Mouse (Mus musculus): ENCODE measurements around the gene Shc4.

Shc4 gene

DNA sequence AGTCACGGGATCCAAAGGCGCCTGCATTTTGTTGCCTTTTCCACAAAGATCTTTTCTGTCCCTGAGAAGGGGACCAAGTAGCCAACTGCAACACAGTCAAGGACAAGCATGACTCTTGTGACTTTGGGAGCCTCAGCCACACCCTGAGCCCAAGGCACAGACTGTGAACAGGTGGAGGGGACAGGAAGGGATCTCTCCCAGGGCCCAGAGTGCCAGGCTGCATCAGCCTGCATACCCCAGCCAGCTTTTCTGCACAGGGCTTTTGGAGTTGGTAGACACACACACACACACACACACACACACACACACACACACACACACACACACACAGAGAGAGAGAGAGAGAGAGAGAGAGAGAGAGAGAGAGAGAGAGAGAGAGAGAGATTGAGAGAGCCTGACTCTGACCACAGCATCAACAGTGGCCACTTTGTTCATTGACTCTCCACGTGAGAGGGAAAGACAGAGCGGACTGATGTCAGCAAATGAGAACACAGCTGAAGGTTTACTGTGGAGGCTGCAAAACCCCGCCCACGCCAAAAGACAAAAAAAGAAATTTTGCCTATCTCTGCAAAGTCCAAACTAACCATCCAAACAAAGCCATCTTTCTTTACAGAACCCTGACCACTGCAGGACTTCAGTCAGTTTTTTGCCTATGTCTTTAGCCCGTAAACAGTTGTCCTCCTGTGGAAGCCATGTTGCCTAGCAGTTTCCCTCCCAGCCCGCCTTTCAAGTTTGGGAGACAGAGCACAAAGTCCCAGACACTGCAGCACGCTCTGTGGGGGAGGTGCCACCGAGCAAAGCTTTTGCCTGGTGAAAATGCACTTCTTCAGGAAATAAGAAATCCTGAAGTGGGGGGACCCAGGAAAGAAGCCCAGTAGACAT, 39.1 kb downstream of the Shc4 start:
- DNase-seq: no peak

DNA sequence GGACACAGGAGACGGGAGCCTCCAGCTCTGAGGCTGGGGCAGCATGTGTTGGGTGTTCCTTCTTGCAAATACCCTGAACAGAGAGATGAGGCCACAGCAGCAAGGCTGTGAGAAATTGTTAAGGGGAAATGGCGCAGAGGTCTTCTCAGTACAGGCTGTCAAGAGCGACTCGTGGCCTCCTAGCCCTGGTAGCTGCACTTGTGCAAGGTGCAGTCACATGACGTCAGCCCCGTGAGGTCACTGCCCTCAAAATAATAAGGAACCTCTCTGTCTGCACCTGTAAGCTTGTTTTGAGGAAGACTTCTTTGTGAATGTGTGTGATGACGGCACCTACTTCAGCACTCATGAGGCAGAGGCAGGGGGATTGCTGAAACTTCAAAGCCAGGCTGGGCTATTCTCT, 40.1 kb downstream of the Shc4 start:
- DNase-seq: no peak

DNA sequence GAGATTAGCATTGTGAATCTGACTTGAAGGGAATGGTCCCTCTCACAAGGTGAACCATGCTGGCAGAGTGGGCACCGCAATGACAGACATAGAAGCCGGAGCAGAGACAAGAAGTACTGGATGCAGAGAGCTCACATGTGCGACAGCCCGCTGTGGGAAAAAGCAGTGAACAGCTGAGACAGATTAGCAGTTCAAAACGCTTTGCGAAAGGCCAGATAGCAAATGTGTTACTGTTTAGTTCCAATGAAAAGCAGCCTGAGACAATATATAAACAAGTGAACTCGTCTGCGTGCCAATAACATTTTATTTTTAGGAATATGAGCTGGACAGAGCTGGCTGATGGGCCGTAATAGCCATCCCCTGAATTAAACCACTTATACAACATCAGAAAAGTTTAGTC, 42.1 kb downstream of the Shc4 start:
- DNase-seq: no peak

DNA sequence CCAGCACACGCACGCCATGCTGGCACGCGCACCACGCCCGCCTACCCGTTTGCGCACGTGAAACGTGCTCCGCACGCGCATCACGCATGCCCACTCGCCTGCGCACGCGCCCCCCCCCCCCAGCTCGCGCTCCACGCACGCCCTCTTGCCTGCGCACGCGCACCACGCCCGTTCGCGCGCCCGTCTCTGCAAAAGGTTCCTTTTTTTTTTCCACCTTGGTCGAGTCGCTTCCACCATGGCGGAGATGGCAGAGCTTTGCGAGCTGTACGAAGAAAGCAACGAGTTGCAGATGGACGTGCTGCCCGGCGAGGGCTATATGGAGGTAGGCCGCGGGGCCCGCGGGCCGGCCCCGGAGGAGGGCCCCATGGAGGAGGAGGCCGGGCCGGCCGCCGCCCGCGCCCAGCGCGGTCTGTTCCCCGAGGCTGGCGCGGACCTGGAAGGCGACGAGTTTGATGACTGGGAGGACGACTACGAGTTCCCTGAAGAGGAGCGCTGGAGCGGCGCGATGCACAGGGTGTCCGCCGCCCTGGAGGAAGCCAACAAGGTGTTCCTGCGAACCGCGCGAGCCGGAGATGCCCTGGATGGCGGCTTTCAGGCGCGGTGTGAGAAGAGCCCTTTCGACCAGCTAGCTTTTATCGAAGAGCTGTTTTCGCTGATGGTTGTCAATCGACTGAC, 50.9 kb downstream of the Shc4 start, which contains the start of gene Eid1:
Gene Eid1 (plus strand): TSS at position 139 of the 675 bp plus-strand sequence.
- DNase-seq: peak; percentile 48 to 65

DNA sequence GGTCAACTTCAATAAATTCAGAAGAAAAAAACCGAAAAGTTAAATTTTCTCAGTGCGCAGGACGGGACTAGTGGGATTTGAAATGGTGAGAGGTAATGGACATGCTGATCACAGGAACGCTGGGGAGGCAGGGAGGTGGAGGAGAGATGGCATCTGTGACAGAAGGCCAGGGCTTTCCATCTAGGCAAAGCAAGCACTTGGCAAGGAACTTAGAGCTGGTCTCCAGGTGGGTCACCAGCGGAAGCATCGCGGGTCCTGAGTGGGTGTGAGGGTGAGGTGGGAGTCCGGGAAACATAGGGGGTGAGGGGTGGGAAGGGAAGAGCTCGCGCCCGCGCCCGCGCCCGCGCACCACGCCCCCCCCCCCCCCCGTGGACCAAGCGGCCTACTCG, 51.4 kb downstream of the Shc4 start:
- DNase-seq: peak in 1 of 2 experiments; percentile 22

DNA sequence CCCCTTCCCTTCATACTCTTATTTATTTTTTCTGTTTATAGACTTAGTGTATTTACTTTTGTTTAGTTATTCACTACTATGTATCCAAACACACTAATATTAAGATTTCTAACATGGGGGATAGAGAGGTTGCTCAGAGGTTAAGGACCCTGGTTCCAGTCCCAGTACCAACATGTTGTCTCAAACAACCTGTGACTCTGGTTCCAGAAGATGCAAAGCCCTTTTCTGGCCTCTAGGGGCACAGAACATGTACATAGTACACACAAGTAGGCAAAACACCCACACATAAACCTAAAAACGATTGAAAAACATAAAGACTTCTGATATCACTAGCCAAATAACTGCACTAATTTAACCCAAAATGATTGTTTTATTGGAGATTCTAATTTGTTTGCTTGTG, 53.1 kb downstream of the Shc4 start:
- DNase-seq: no peak

DNA sequence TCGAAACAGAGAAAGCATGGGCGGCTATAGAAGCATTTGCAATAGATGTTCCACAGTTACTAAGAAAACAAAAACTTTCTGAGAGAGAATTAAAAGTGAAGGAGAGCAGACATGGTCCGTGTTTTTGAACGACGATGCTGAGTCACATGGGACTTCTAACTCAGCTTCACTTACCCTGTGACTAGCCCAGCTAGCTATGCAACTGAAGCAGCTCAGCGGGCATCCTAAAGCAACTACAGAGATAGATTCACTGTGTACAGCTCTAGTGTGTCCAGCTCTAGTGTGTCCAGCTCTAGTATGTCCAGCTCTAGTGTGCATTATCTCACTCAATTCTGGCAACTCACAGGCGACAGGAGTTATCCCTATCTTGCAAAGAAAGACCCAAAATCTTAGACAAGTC, 56.2 kb downstream of the Shc4 start:
- DNase-seq: no peak

DNA sequence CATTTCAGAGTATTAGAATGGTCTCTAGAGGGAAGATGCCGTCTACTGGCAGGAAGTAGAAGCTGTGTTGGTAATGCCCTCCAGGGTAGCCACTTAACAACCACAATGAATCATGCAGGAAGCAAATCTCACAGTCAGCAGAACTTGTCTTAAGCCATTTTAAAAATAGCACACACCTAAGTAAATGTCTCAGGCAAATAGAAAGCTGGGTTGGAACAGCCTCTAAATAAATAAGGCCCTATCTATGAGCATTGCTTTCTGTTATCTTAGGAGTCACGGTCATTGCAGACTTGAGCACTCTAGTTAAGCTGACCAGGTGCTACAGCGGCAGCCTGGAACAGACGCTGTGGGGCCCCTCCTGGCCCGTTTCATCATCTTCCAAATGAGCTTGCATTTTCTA, 56.8 kb downstream of the Shc4 start:
- DNase-seq: no peak

DNA sequence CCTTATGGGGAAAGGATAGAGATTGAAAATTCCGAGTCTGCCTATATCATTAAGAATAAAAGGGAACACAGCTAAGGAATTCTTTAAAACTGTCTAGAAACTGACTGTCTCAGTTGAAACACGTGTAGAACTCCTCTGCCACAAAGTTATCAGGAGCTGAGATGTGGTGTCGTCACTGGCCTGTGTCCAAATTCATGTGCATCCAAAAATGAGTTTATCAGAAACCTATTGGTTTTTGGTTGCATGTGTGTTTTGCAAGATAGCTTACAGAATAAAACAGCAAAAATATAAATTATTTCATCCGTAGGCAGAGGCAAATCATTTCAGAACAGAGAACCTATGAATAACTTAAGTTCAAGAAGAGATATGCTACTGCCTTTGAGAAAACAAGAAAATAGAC, 57.3 kb downstream of the Shc4 start:
- no peak for DNase-seq

DNA sequence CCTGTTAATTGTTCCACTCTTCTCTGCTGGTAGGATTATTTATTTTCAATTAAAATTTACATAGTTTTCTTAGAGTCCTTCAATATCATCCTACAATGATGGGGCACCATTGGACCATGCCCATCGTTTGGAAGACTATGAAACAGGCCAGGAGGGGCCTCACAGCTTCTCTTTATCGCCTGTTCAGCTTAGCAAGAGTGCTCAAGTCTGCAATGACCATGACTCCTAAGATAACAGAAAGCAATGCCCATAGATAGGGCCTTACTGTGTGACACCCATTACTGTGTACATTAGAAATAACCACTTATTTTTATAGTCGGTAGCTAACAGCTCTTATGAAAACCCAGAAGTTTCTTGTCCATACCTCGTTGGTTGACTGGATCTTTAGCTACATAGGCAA, 58.0 kb downstream of the Shc4 start:
- DNase-seq: no peak

DNA sequence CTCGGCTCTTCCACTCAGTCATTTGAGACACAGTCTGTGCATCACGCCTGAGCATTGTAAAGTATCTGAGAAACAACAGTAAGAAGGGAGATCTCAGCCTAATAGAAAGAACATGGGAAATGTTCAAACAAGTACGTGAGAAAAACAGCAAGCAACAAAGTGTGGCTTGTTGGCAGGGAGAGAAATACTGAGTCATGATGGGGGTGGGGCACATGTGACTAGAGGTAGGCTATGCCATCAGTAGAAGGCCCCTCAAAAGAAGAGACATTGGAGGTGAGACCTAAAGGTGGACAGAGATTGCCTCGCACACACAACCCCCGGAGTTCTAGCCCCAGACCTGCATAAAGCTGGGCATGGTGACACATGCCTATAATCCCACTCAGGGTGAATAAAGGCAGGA, 58.7 kb downstream of the Shc4 start:
- DNase-seq: no peak

DNA sequence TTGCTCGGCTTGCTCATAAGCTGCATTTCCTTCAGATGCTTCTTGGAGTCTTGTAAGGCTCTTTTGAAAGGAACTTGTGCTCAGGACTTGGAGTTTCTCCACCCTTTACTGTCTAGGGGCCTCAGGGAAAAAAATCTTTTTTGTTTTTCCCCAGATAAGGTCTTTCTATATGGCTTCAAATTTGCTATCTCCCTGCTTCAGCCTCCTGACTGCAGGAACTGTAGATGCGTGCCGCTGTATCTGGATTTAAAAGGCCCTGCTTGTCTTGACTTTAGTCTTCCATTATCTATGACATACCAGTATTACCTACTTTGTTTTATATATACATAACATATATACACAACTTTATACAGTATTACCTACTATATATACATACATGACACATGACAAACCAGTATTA, 61.4 kb downstream of the Shc4 start:
- DNase-seq: no peak

DNA sequence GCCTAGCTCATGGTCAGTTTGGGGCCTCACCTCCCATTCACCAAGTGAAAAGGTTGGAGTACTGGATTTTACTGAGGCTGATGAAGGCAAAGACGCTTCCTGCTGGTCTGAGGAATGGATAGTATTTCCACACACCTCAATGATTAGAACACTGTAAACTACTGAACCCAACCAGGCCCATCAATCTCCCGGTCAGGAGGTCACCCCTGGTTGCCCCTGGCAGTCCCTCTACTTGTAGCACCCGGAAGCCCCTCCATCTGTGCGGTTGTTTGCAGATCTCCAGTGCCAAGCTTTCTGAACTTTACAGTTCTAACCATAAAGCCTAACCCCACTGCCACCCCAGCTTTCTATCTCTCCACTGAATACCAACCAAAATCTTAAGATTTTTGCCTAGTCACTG, 62.8 kb downstream of the Shc4 start:
- DNase-seq: no peak

DNA sequence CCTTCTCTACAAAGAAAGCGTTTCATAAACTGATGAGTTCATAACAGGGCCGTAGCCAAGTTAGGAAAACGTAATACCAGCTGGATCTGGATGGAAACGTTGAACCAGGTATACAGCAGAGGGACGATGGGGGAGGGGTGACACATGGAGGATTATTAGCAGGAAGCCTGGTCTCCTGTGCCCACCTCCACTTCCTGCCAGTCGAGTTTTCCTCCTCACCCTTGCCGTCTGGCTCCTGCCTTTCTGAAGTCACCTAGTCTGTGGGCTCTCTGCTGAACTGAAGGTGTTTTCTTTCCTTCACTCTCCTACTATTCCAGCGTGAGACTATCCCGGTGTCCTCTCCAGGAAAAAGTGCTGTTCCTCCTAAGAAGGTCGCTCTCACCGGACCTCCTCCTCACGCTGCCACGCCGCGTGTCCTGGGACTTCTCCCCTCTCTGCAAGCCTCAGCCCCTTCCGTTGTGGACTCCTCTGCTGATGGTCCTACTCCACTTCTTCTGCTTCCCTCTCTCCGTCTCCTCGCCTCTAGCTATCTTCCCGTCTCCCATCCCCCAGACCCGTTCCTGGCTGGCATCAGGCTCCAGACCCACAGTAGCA, 63.3 kb downstream of the Shc4 start:
- no peak for DNase-seq

DNA sequence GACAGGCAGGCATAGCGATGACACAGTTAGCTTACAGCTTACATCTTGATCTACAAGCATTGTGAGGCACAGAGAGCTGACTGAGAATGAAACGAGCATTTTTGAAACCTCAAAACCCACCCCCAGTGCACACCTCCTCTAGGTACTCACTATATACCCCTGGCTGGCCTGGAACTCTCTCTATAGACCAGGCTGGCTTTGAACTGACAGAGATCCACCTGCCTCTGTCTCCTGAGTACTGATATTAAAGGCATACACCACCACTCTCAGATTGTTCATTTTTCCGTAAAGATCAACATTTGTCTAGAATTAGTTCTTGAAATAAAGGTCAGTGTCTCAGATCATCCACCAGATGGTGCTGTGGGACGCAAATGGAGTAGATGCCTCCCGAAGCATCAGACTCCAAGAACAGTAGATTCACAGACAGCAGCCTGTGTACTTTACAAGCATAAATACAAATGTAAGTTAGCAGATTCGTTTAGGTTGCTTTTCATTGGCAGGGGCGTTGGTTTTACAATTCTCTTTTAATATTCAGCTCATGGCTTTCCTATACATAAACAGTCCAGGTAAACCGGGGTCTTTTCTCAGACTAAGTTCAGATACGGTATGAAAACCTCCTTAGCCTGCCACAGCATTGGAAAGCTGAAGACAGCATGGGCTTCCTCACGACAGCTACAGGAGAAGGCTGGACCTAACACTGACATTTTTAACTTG, 64.0 kb downstream of the Shc4 start:
- DNase-seq: peak; percentile 30 to 46

DNA sequence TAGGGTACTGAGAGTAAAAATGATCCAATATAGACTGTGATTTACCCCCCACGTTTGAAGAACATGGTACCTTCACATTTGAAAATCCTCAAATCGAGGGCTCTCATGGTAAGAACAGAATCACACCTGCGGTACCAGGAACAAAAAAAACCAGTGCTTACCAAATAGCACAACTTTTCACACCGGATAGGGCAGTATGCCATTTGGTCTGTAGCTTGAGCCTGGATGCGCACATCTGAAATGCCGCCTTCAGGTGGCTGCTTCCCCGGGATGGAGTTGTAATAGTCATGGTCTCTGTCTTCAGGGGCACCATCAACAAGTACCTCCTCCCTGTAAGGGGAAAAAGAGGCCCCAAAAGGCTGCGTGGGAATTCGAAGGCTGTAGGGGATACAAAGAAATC, 68.6 kb downstream of the Shc4 start:
- no peak for DNase-seq

DNA sequence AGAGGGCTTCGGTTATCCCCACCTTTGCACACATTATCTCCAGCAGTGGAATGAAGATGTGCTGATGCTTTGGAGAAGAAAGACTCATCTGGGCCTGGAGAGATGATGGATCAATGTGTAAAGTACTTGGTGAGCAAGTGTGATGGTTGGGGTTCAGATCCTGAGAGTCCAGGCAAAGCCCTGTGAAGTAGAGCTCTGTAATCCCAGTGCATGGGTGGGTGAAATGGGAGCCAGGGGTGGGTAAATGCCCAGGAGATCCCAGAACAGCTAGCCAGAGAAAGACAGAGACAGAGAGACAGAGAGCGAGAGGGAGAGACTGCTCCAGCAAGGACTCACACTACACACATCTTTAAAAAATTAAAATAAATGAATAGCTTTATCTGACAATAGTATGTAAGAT, 70.7 kb downstream of the Shc4 start:
- DNase-seq: no peak

DNA sequence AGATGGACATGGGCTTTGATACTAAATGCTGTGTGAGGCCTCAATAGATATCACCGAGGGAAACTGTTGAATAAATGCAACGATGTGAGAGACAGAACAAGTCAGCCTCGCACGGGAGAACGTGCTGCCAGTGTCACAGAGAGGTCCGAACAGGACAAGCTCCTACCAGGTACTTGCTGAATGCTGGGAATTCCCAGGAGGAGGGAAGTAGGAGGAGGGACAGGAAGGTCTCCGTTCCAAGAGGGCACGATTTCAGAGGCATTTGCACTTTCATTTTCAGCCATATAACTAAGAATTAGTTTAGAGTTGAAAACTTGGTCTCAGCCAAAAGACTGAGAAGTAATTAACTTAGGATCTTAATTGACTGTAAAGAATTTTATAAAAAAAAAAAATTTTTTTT, 72.4 kb downstream of the Shc4 start:
- DNase-seq: no peak

DNA sequence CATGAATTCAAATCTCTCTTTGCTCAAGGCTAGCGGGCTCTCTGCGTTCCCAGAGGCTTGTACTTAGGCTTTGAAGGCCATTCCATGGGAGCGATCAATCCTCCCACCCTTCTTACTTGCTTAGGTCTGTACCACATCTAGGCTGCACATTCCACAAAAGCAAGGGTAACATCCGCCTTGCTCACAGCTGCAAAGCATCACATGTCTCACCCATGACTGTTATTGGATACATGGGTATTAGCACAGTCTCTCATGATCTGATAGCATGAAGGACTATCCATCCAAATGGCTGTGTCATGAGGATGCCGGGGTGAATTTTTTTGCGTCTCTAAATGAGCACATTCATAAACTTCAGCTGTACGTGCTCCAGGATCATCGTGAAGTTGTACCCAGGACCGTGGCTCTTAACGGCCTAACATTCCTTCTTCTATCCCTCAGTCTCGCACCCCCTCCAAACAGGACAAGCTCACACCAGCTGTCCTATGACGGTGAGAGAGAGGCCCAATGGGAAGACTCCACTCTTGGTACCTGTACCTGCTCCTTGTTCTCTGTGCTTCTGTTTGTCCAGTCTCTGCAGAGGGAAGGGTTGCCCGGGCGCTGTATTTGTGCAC, 73.1 kb downstream of the Shc4 start:
- DNase-seq: no peak

DNA sequence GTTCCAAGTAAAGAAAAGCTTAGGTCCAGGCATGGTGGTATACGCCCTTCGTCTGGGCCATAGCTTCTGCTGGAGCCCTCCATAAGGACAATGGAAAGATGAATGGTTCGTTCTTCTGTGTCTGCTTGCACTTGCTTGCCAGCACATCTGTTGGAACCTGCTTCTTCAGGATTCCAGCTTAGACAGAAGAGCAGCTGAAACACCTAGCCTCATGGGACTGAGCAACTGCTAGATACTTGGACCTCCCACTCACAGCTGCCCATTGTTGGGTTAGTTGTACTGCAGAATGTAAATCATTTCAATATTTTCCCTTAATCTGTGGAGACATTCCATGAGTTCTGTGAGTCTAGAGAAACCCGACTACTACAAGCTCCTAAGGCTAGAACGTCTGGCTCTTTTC, 73.9 kb downstream of the Shc4 start:
- DNase-seq: no peak

DNA sequence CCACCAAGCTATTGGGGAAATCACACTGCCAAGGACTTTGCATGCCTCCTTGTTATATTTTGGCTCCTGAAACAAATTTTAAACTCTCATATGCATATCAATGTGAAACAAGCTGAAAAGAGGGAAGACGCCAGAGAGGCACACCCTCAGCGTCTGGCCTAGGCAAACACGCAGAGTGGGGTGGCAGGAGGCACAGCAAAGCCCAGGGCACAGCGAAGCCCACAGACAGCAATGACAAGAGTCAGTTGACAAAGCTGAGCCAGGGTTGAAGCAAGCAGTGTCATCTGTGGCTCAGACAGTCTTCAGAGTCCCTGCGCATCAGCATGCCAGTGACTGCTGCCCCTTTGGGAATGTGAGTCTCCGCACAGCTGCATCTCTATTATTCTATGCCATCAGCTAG, 79.0 kb downstream of the Shc4 start:
- no peak for DNase-seq

DNA sequence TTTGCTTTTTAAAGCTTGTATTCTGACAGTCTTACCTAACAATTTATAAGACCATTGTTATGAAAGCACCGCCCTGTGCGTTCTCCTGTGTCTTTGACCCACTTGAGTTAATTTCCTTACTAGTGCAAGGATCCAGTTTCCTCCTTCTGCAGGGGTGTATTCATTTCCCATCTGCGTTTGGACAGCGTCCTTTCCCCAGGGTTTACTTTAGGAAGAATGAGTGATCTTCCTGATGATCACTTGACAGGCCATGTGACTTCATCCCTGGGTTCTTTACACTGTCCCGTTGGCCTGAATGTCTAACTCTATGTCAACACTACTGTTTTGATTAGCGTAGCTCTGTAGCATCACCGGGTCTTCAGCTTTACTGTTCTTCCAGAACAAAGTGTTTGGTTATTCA, 86.6 kb downstream of the Shc4 start:
- DNase-seq: no peak

DNA sequence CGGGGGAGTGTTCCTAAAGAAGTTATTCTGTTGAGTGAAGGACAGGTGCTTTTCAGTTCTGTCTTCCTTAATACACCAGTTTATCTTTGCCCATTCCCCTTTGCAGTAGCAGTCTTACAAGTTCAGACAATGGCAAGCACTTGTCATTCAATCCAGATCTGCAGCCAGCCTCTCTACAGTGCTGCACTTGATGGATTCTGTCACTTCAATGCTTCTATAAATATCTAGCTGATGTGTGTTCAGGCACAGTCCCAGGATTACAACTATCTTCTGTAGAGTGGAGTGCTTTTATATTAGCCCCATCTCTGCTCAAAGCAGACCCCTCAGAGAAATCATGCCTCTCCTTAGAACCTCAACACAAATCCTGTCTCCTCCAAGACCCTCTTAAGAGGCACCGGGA, 93.9 kb downstream of the Shc4 start:
- DNase-seq: no peak
